Mouse (Mus musculus) stomach, postnatal 0 days (tissue): Measurements from ENCODE around the gene Zbtb32. TPM values are rescaled to one million over a fixed set of nuclear protein-coding genes. Genes with fewer than 3 reads are reported as not detected.

ENCODE experiments used
- ATAC-seq: fragments of 200-750 bp; cut with Nextera tagmentation; 2 replicates; pipeline ENCODE4 v1.8.0; 2017; ENCODE audit not compliant: low FRiP score, low TSS enrichment
- DNase-seq: peaks from one replicate; pipeline ENCODE4 v3.0.0-alpha.2; 2016; ENCODE audit warnings: low spot score
- H3K27ac ChIP-seq: fragments of 300-500 bp; sonication (generic); replicated peaks from 2 replicates; pipeline ENCODE4 v1.5.1; 2014; ENCODE audit warnings: mild to moderate bottlenecking, control low read depth
- H3K27me3 ChIP-seq: fragments of 300-500 bp; sonication (generic); 2 replicates; pipeline ENCODE4 v1.6.1; 2014; ENCODE audit warnings: low read length; ENCODE audit not compliant: control insufficient read depth, insufficient read depth
- H3K36me3 ChIP-seq: fragments of 300-500 bp; sonication (generic); 2 replicates; pipeline ENCODE4 v1.6.1; 2014; ENCODE audit warnings: low read length, mixed read lengths; ENCODE audit not compliant: control insufficient read depth, insufficient read depth
- H3K4me1 ChIP-seq: fragments of 300-500 bp; sonication (generic); replicated peaks from 2 replicates; pipeline ENCODE4 v1.6.1; 2014; ENCODE audit warnings: antibody characterized with exemption; ENCODE audit not compliant: control insufficient read depth, insufficient read depth
- H3K4me2 ChIP-seq: fragments of 300-500 bp; sonication (generic); replicated peaks from 2 replicates; pipeline ENCODE4 v1.6.1; 2014; ENCODE audit warnings: low read depth, mild to moderate bottlenecking, control low read depth, moderate library complexity
- H3K4me3 ChIP-seq: fragments of 300-500 bp; sonication (generic); 2 replicates; pipeline ENCODE4 v1.5.1; 2014; ENCODE audit warnings: low read depth, low read length, control low read depth
- H3K9ac ChIP-seq: fragments of 300-500 bp; sonication (generic); 2 replicates; pipeline ENCODE4 v1.6.1; 2014; ENCODE audit warnings: mild to moderate bottlenecking, low read length, control low read depth, mixed read lengths
- H3K9me3 ChIP-seq: fragments of 300-500 bp; sonication (generic); 2 replicates; pipeline ENCODE4 v1.6.1; 2016; ENCODE audit warnings: low read length; ENCODE audit not compliant: control insufficient read depth
- CTCF ChIP-seq: IDR thresholded peaks from 2 replicates; pipeline ENCODE4 v1.5.1; 2016; ENCODE audit warnings: antibody characterized with exemption, low read depth, mild to moderate bottlenecking, moderate library complexity
- EP300 ChIP-seq: optimal IDR thresholded peaks from 2 replicates; pipeline ENCODE3; 2016; ENCODE audit warnings: antibody characterized with exemption
- WGBS: fragments of 180-500 bp; shearing (Covaris S2); extraction: QIAGEN DNeasy Blood & Tissue Kit; methylation state at CpG from one replicate; pipeline ENCODE4 v1.1.7; 2014; 5-methylcytosine and 5-hydroxymethylcytosine counted together
- polyA plus RNA-seq: library from polyadenylated mRNA; unstranded; fragments of >200 nt; fragmentation: Nextera tagmentation; extraction: Ambion mirVana; gene quantifications from 2 replicates; pipeline ENCODE4 v1.2.1, GENCODE M21; 2015

Zbtb32 gene
- polyA plus RNA-seq, 1 experiment from 2014 or later = 1.6 TPM

GRCm38 (mm10) chr7:30604944-30605343, 6.2 kb upstream of the Zbtb32 start:
- 75% methylated on average over 8 of the region's 8 CpGs for WGBS
- Histone ChIP-seq H3K9ac (no peak overlapping the region), H3K4me1 (no peaks in the 10 kb centered on the region), H3K4me3 (no peak overlapping the region), H3K9me3 (no peaks in the 10 kb centered on the region), H3K27me3 (no peaks in the 10 kb centered on the region), H3K27ac (no peak overlapping the region), H3K4me2 (no peak overlapping the region), H3K36me3 (no peaks in the 10 kb centered on the region)
- DNase-seq (no peak), ATAC-seq (no peak)
- TF ChIP-seq CTCF = no peak
- TF ChIP-seq EP300 = no peak

- no peak for ATAC-seq
- H3K9me3 ChIP-seq = no peaks in the 10 kb centered on the region
- no peak overlapping the region for H3K9ac ChIP-seq
- no peaks in the 10 kb centered on the region for H3K27me3 ChIP-seq
- no peak for TF ChIP-seq EP300
- no peak for TF ChIP-seq CTCF
- no peak overlapping the region for H3K4me2 ChIP-seq
- no peak overlapping the region for H3K27ac ChIP-seq
- H3K4me3 ChIP-seq = no peak overlapping the region
- no peaks in the 10 kb centered on the region for H3K36me3 ChIP-seq
- WGBS = 42% methylated on average over 8 of the region's 8 CpGs
- no peaks in the 10 kb centered on the region for H3K4me1 ChIP-seq
- DNase-seq = no peak
Measured at GRCm38 (mm10) chr7:30604424-30604823, 5.7 kb upstream of the Zbtb32 start.

- no peak overlapping the region for H3K4me3 ChIP-seq
- peak; percentile 87 for ATAC-seq
- 29% methylated on average over 3 of the region's 3 CpGs for WGBS
- peak; percentile 66 for TF ChIP-seq EP300
- no peak for TF ChIP-seq CTCF
- H3K9me3 ChIP-seq = no peaks in the 10 kb centered on the region
- no peaks in the 10 kb centered on the region for H3K27me3 ChIP-seq
- peak overlapping the region; percentile 80 for H3K27ac ChIP-seq
- H3K4me2 ChIP-seq = no peak overlapping the region
- H3K4me1 ChIP-seq = no peaks in the 10 kb centered on the region
- DNase-seq = peak; percentile 94
- no peaks in the 10 kb centered on the region for H3K36me3 ChIP-seq
- no peak overlapping the region for H3K9ac ChIP-seq
Measured at GRCm38 (mm10) chr7:30602583-30602982, 3.9 kb upstream of the Zbtb32 start.

- no peaks in the 10 kb centered on the region for H3K4me1 ChIP-seq
- ATAC-seq (peak; percentile 39), DNase-seq (peak; percentile 78)
- WGBS = 61% methylated on average over 7 of the region's 7 CpGs
- no peak overlapping the region for H3K4me3 ChIP-seq
- no peaks in the 10 kb centered on the region for H3K27me3 ChIP-seq
- H3K4me2 ChIP-seq = no peak overlapping the region
- TF ChIP-seq EP300 (no peak), CTCF (no peak)
- H3K36me3 ChIP-seq = no peaks in the 10 kb centered on the region
- no peaks in the 10 kb centered on the region for H3K9me3 ChIP-seq
- peak overlapping the region; percentile 86 for H3K27ac ChIP-seq
- no peak overlapping the region for H3K9ac ChIP-seq
Measured at GRCm38 (mm10) chr7:30600651-30601050, 1.9 kb upstream of the Zbtb32 start.

GRCm38 (mm10) chr7:30599933-30600353, 1.2 kb upstream of the Zbtb32 start:
- peak overlapping the region; percentile 86 for H3K27ac ChIP-seq
- TF ChIP-seq EP300 (no peak), CTCF (no peak)
- H3K4me2 ChIP-seq = 0 out of 2 replicates have a peak overlapping the region, but pooled peaks have one; percentile 8
- DNase-seq = peak; percentile 99
- 2% methylated on average over 16 of the region's 16 CpGs for WGBS
- no peaks in the 10 kb centered on the region for H3K4me1 ChIP-seq
- ATAC-seq = peak; percentile 93
- H3K9ac ChIP-seq = no peak overlapping the region
- no peaks in the 10 kb centered on the region for H3K27me3 ChIP-seq
- H3K4me3 ChIP-seq = no peak overlapping the region
- no peaks in the 10 kb centered on the region for H3K36me3 ChIP-seq
- no peaks in the 10 kb centered on the region for H3K9me3 ChIP-seq

GRCm38 (mm10) chr7:30596811-30597210, 1.9 kb downstream of the Zbtb32 start:
- Histone ChIP-seq H3K4me3 (no peak overlapping the region), H3K9me3 (no peaks in the 10 kb centered on the region), H3K4me1 (no peaks in the 10 kb centered on the region), H3K4me2 (no peak overlapping the region), H3K36me3 (no peaks in the 10 kb centered on the region), H3K27me3 (no peaks in the 10 kb centered on the region), H3K9ac (no peak overlapping the region), H3K27ac (no peak overlapping the region)
- no peak for ATAC-seq
- TF ChIP-seq CTCF = no peak
- no peak for TF ChIP-seq EP300
- DNase-seq = no peak
- WGBS = 75% methylated on average over 5 of the region's 5 CpGs
